22 mouse cellular contexts compared by ENCODE assay signal in genomic region chr17:87083671-87084070, GRCm38 (mm10). TPM values are rescaled to one million over a fixed set of nuclear protein-coding genes. Genes with fewer than 3 reads are reported as not detected.
DNase-seq lines count a peak whose midpoint lies in the region; TF ChIP-seq lines count a peak whose summit lies in the region.
"Had no signal": no experiment of that assay in that cellular context is flagged by ENCODE, and none has a peak within 500 bp of the region (broad histone marks: within the 10 kb centered on the region; RNA-seq: fewer than 3 reads in every experiment).

No protein-coding gene starts in this region.

- WGBS in thymus, adult 2 months: 81% methylated on average over 5 of the region's 5 CpGs

- DNase-seq in heart, adult 11 months: peak; percentile 62
- DNase-seq in heart, adult 18-20 months: no peak
- DNase-seq in CD4-positive, CD25-positive, alpha-beta regulatory T cell, adult 2 months (ENCODE audit: low read depth, low spot score): peak; percentile 27
- DNase-seq in induced T-regulatory cell, adult 2 months (ENCODE audit: low read depth): peak; percentile 70
- no peak for DNase-seq in thymus, adult 2 months
- DNase-seq in kidney, postnatal 36 days: no peak
- DNase-seq: adrenal gland, postnatal 10 days; adrenal gland, postnatal 36 days; B cell, adult 2 months; cerebellum, adult 18-20 months; cerebellum, adult 9-10 months; cerebellum, postnatal 14 days; gastrocnemius, postnatal 25 days; kidney, adult 11 months; kidney, adult 8-10 months had no signal

- no peak for TF ChIP-seq CTCF in thymus, adult 2 months (IDR thresholded peaks at IDR 0.05; ENCODE audit: borderline replicate concordance, control insufficient read depth, extremely low read depth, insufficient read depth, low read length, poor library complexity)

- no peak overlapping the region for H3K4me3 ChIP-seq in thymus, adult 2 months (ENCODE audit: control insufficient read depth, insufficient read depth, low read length)
- H3K4me3 ChIP-seq: forebrain, embryonic 10.5 days; forebrain, embryonic 13.5 days; hindbrain, embryonic 12.5 days; hindbrain, embryonic 15.5 days had no signal

- no peak for TF ChIP-seq POLR2A in thymus, adult 2 months (IDR thresholded peaks at IDR 0.05; ENCODE audit: control insufficient read depth, extremely low read depth, insufficient read depth, low read length, poor library complexity)

- no peaks in the 10 kb centered on the region for H3K36me3 ChIP-seq in thymus, adult 2 months (ENCODE audit: control insufficient read depth, insufficient read depth, low read length)
- H3K36me3 ChIP-seq: forebrain, embryonic 10.5 days; G1E; hindbrain, embryonic 12.5 days; hindbrain, embryonic 15.5 days had no signal

- no peaks in the 10 kb centered on the region for H3K4me1 ChIP-seq in thymus, adult 2 months (replicated peaks; ENCODE audit: control insufficient read depth, insufficient read depth, low read length)
- H3K4me1 ChIP-seq: forebrain, embryonic 10.5 days; forebrain, embryonic 13.5 days; hindbrain, embryonic 12.5 days; hindbrain, embryonic 15.5 days had no signal

- H3K27ac ChIP-seq in thymus, adult 2 months (ENCODE audit: control insufficient read depth, insufficient read depth, low read length): no peak overlapping the region
- H3K27ac ChIP-seq: forebrain, embryonic 10.5 days; forebrain, embryonic 13.5 days; hindbrain, embryonic 12.5 days; hindbrain, embryonic 15.5 days had no signal

- H3K27me3 ChIP-seq in thymus, adult 2 months (ENCODE audit: control insufficient read depth, insufficient read depth, low read length): no peaks in the 10 kb centered on the region
- H3K27me3 ChIP-seq: CH12.LX; forebrain, embryonic 13.5 days; hindbrain, embryonic 12.5 days; hindbrain, embryonic 15.5 days; Patski had no signal

RNA-seq across cellular contexts. Expression of gene Socs5, which starts 23.8 kb away (rescaled TPM):
- total RNA-seq in heart, adult 18-20 months (2021): 10 to 100 TPM; 27.6 to 30.0 TPM
- polyA plus RNA-seq in thymus, adult 2 months (2012; rRNA removed): 4.8 and 6.4 TPM in 2 replicates

RNA-seq across cellular contexts. Expression of gene Cript, which starts 58.3 kb away (rescaled TPM):
- total RNA-seq in heart, adult 18-20 months (2021): 10 to 100 TPM; 43.4 to 46.2 TPM
- 12.6 and 16.8 TPM in 2 replicates for polyA plus RNA-seq in thymus, adult 2 months (2012; rRNA removed)

RNA-seq across cellular contexts. Expression of gene Pigf, which starts 58.5 kb away (rescaled TPM):
- 1 to 10 TPM; 3.8 to 4.8 TPM for total RNA-seq in heart, adult 18-20 months (2021)
- 4.8 TPM in 2 replicates for polyA plus RNA-seq in thymus, adult 2 months (2012; rRNA removed)

Comparison
In these comparisons a context has a peak if more than half of its experiments do, and no peak if none do; other contexts are left out.
1. DNase-seq: peak in heart, adult 11 months (single experiment), CD4-positive, CD25-positive, alpha-beta regulatory T cell, adult 2 months (single experiment) and induced T-regulatory cell, adult 2 months (single experiment); none in heart, adult 18-20 months (0 of 2), thymus, adult 2 months (single experiment) and kidney, postnatal 36 days (0 of 2).